Mouse (Mus musculus): ENCODE data around the gene Flot1. TPM values are rescaled to one million over a fixed set of nuclear protein-coding genes. Genes with fewer than 3 reads are reported as not detected.

Gene Flot1
- total and polyA plus RNA-seq, 2 experiments from 2014 or later, result 103 to 113 TPM

DNA sequence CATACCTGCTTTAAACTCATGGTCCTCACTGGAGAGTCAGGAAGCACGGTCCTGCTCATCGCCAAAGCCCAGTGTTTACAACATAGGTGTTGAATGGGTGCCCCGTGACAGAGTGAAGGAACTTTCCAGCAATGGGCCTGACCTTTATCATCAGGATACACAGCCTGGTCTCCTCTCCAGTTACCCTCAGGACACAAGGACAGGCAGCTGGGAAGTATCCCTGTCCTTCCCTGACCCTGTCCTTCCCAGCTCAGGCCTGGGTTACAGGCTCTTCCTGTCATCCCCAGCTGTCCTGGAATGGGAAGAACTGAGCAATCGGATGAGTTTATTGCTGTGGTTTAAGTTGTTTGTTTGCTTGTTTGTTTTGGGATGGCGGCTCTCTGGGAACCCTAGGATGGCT lies 40.1 kb upstream of the Flot1 start:
- no peaks in the 10 kb centered on the region for H3K27me3 ChIP-seq (ENCODE audit: insufficient read depth, low read length)
- H3K4me2 ChIP-seq (ENCODE audit: low read depth), result no peak overlapping the region
- DNase-seq (no peak), ATAC-seq (no peak)
- 93% methylated on average over 5 of the region's 5 CpGs for WGBS
- no peak overlapping the region for H3K4me3 ChIP-seq (ENCODE audit: low read depth, low read length)
- H3K9ac ChIP-seq, result no peak overlapping the region
- no peaks in the 10 kb centered on the region for H3K9me3 ChIP-seq (ENCODE audit: low read length)
- TF ChIP-seq CTCF (IDR thresholded peaks at IDR 0.05; ENCODE audit: low read depth), result no peak
- H3K27ac ChIP-seq (ENCODE audit: low read depth, low read length), result no peak overlapping the region
- no peaks in the 10 kb centered on the region for H3K4me1 ChIP-seq (ENCODE audit: insufficient read depth)
- H3K36me3 ChIP-seq (ENCODE audit: insufficient read depth), result no peaks in the 10 kb centered on the region

DNA sequence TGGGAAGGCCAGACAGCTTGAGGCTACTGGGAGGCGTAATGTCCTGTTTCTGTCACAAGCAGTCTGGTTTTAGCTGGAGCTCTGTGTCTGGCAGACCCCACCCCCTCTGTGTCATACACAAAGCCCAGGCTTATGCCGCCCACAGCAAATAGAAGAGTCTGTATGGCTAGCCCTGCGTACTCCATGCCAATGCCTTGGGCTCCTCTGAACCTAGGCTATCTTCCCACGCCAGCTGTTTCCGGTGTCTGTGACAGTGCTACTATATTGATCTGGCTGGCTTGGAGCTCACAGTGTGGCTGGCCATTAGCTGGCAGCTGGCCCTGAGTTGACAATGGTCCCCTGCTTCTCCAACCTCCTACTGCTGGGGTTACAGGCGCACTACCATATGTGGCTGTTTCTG lies 39.1 kb upstream of the Flot1 start:
- no peak overlapping the region for H3K9ac ChIP-seq
- peak; percentile 69 for ATAC-seq

DNA sequence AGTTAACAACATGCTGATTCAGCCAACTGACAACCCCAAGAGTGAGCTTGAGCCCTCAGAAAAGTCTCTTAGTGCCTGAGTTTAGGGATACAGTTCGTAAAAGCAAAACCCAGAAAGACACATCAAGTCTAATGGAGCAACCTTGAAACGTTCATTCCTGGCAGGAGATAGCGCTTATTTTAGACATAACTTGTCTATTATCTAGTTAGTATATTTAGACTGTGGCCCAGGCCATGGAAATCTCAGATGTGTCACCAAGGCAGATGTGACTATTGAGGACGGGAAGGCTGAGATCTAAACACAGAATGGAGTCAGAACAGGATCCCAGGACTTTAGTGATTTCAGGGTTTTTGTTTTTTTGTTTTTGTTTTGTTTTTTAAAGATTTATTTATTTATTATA lies 37.9 kb upstream of the Flot1 start:
- Histone ChIP-seq H3K4me3 (ENCODE audit: low read depth, low read length) (no peak overlapping the region), H3K4me1 (ENCODE audit: insufficient read depth) (no peaks in the 10 kb centered on the region), H3K27me3 (ENCODE audit: insufficient read depth, low read length) (no peaks in the 10 kb centered on the region), H3K4me2 (ENCODE audit: low read depth) (no peak overlapping the region), H3K9ac (no peak overlapping the region), H3K27ac (ENCODE audit: low read depth, low read length) (no peak overlapping the region), H3K9me3 (ENCODE audit: low read length) (no peaks in the 10 kb centered on the region), H3K36me3 (ENCODE audit: insufficient read depth) (no peaks in the 10 kb centered on the region)
- TF ChIP-seq CTCF (IDR thresholded peaks at IDR 0.05; ENCODE audit: low read depth), result no peak
- 84% methylated on average over 4 of the region's 4 CpGs for WGBS
- ATAC-seq (no peak), DNase-seq (no peak)

More for the DNA sequence above, 39.1 kb upstream of the Flot1 start:
- no peaks in the 10 kb centered on the region for H3K36me3 ChIP-seq (ENCODE audit: insufficient read depth)
- H3K4me1 ChIP-seq (ENCODE audit: insufficient read depth), result no peaks in the 10 kb centered on the region
- 82% methylated on average over 6 of the region's 6 CpGs for WGBS
- H3K9me3 ChIP-seq (ENCODE audit: low read length), result no peaks in the 10 kb centered on the region
- H3K4me2 ChIP-seq (ENCODE audit: low read depth), result no peak overlapping the region
- H3K4me3 ChIP-seq (ENCODE audit: low read depth, low read length), result no peak overlapping the region
- no peaks in the 10 kb centered on the region for H3K27me3 ChIP-seq (ENCODE audit: insufficient read depth, low read length)
- peak; percentile 10 for DNase-seq
- H3K27ac ChIP-seq (ENCODE audit: low read depth, low read length), result no peak overlapping the region
- TF ChIP-seq CTCF (IDR thresholded peaks at IDR 0.05; ENCODE audit: low read depth), result no peak

- ATAC-seq, result no peak
- H3K4me2 ChIP-seq (ENCODE audit: low read depth), result no peak overlapping the region
- no peak for DNase-seq
- no peak overlapping the region for H3K4me3 ChIP-seq (ENCODE audit: low read depth, low read length)
- H3K9ac ChIP-seq, result no peak overlapping the region
- no peaks in the 10 kb centered on the region for H3K36me3 ChIP-seq (ENCODE audit: insufficient read depth)
- H3K9me3 ChIP-seq (ENCODE audit: low read length), result no peaks in the 10 kb centered on the region
- no peak for TF ChIP-seq CTCF (IDR thresholded peaks at IDR 0.05; ENCODE audit: low read depth)
- H3K27me3 ChIP-seq (ENCODE audit: insufficient read depth, low read length), result no peaks in the 10 kb centered on the region
- no peaks in the 10 kb centered on the region for H3K4me1 ChIP-seq (ENCODE audit: insufficient read depth)
- no peak overlapping the region for H3K27ac ChIP-seq (ENCODE audit: low read depth, low read length)
Measured at GRCm38 (mm10) chr17:35787493-35787892, 35.5 kb upstream of the Flot1 start.

DNA sequence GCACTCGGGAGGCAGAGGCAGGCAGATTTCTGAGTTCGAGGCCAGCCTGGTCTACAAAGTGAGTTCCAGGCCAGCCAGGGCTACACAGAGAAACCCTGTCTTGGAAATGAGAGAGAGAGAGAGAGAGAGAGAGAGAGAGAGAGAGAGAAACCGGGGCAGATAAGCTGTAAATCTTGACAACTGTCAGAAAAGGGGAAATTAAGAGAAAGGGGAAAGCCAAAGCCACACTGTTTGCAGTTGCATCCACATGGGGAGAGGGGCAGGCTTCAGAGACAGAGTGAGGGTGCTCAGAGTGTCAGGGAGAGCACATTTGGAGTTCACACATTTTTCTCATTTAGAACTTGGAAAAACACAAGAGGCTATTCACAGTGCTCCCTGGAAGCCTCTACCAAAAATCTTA lies 35.0 kb upstream of the Flot1 start:
- H3K36me3 ChIP-seq (ENCODE audit: insufficient read depth), result no peaks in the 10 kb centered on the region
- 80% methylated on average over 3 of the region's 3 CpGs for WGBS
- TF ChIP-seq CTCF (IDR thresholded peaks at IDR 0.05; ENCODE audit: low read depth), result no peak
- H3K9me3 ChIP-seq (ENCODE audit: low read length), result no peaks in the 10 kb centered on the region
- H3K27ac ChIP-seq (ENCODE audit: low read depth, low read length), result no peak overlapping the region
- no peaks in the 10 kb centered on the region for H3K4me1 ChIP-seq (ENCODE audit: insufficient read depth)
- DNase-seq (no peak), ATAC-seq (no peak)
- no peak overlapping the region for H3K4me2 ChIP-seq (ENCODE audit: low read depth)
- H3K27me3 ChIP-seq (ENCODE audit: insufficient read depth, low read length), result no peaks in the 10 kb centered on the region
- H3K4me3 ChIP-seq (ENCODE audit: low read depth, low read length), result no peak overlapping the region
- no peak overlapping the region for H3K9ac ChIP-seq

- 90% methylated on average over 4 of the region's 4 CpGs for WGBS
Measured at GRCm38 (mm10) chr17:35790933-35791332, 32.1 kb upstream of the Flot1 start.

GRCm38 (mm10) chr17:35792837-35793236 lies 30.2 kb upstream of the Flot1 start:
- H3K4me2 ChIP-seq (ENCODE audit: low read depth), result no peak overlapping the region
- ATAC-seq (no peak), DNase-seq (no peak)
- H3K27ac ChIP-seq (ENCODE audit: low read depth, low read length), result no peak overlapping the region
- H3K27me3 ChIP-seq (ENCODE audit: insufficient read depth, low read length), result no peaks in the 10 kb centered on the region
- 87% methylated on average over 2 of the region's 2 CpGs for WGBS
- no peak overlapping the region for H3K9ac ChIP-seq
- no peaks in the 10 kb centered on the region for H3K9me3 ChIP-seq (ENCODE audit: low read length)
- H3K4me3 ChIP-seq (ENCODE audit: low read depth, low read length), result no peak overlapping the region
- TF ChIP-seq CTCF (IDR thresholded peaks at IDR 0.05; ENCODE audit: low read depth), result no peak
- H3K4me1 ChIP-seq (ENCODE audit: insufficient read depth), result no peaks in the 10 kb centered on the region
- no peaks in the 10 kb centered on the region for H3K36me3 ChIP-seq (ENCODE audit: insufficient read depth)

More at GRCm38 (mm10) chr17:35790933-35791332, 32.1 kb upstream of the Flot1 start:
- no peak for TF ChIP-seq CTCF (IDR thresholded peaks at IDR 0.05; ENCODE audit: low read depth)
- Histone ChIP-seq H3K9ac (no peak overlapping the region), H3K4me2 (ENCODE audit: low read depth) (no peak overlapping the region), H3K9me3 (ENCODE audit: low read length) (no peaks in the 10 kb centered on the region), H3K4me1 (ENCODE audit: insufficient read depth) (no peaks in the 10 kb centered on the region), H3K4me3 (ENCODE audit: low read depth, low read length) (no peak overlapping the region), H3K36me3 (ENCODE audit: insufficient read depth) (no peaks in the 10 kb centered on the region), H3K27me3 (ENCODE audit: insufficient read depth, low read length) (no peaks in the 10 kb centered on the region), H3K27ac (ENCODE audit: low read depth, low read length) (no peak overlapping the region)
- no peak for ATAC-seq
- DNase-seq, result no peak

- H3K27ac ChIP-seq (ENCODE audit: low read depth, low read length), result no peak overlapping the region
- TF ChIP-seq CTCF (IDR thresholded peaks at IDR 0.05; ENCODE audit: low read depth), result no peak
- no peaks in the 10 kb centered on the region for H3K27me3 ChIP-seq (ENCODE audit: insufficient read depth, low read length)
- H3K4me1 ChIP-seq (ENCODE audit: insufficient read depth), result no peaks in the 10 kb centered on the region
- 63% methylated on average over 2 of the region's 2 CpGs for WGBS
- ATAC-seq (no peak), DNase-seq (no peak)
- no peak overlapping the region for H3K4me3 ChIP-seq (ENCODE audit: low read depth, low read length)
- H3K4me2 ChIP-seq (ENCODE audit: low read depth), result no peak overlapping the region
- no peaks in the 10 kb centered on the region for H3K9me3 ChIP-seq (ENCODE audit: low read length)
- H3K9ac ChIP-seq, result no peak overlapping the region
- no peaks in the 10 kb centered on the region for H3K36me3 ChIP-seq (ENCODE audit: insufficient read depth)
Measured at GRCm38 (mm10) chr17:35795099-35795498, 27.9 kb upstream of the Flot1 start.

Measured in forebrain, postnatal 0 days (tissue).